Mouse (Mus musculus): ENCODE measurements around the gene Asb3. TPM values are rescaled to one million over a fixed set of nuclear protein-coding genes. Genes with fewer than 3 reads are reported as not detected.
A peak's percentile ranks its signal among the peaks of the same experiment; 100 is the strongest.
"Not testable (repeated sequence)": the region's sequence is repeated elsewhere in the genome, so short reads cannot be mapped to it uniquely, and the experiment has no call there.

Gene Asb3
- polyA plus RNA-seq, 1 experiment from 2014 or later, result 35.6 TPM

GRCm38 (mm10) chr11:30985877-30986624 lies 100.8 kb downstream of the Asb3 start, which contains the start of gene Chac2:
Chac2 (minus strand) TSS chr11:30986350.
- DNase-seq (peak; percentile 94), ATAC-seq (ENCODE audit: low FRiP score, low TSS enrichment) (peak; percentile 99)
- Histone ChIP-seq H3K27me3 (ENCODE audit: control insufficient read depth, insufficient read depth, low read length) (no peaks in the 10 kb centered on the region), H3K4me3 (replicated peaks; ENCODE audit: low read depth, low read length) (peak within 1 kb of the TSS; percentile 60), H3K9me3 (ENCODE audit: control insufficient read depth, low read length) (no peaks in the 10 kb centered on the region), H3K27ac (replicated peaks; ENCODE audit: low read depth, low read length) (peak within 1 kb of the TSS; percentile 78), H3K4me2 (ENCODE audit: low read length) (peak within 1 kb of the TSS; percentile 76), H3K36me3 (ENCODE audit: control insufficient read depth, insufficient read depth, low read length) (no peaks in the 10 kb centered on the region), H3K9ac (replicated peaks; ENCODE audit: low read length) (peak within 1 kb of the TSS; percentile 74), H3K4me1 (ENCODE audit: control insufficient read depth, insufficient read depth, low read length) (0 out of 2 replicates have a peak, but pooled peaks cover 4% of the 10 kb centered on the region)
- 1% methylated on average over 22 of the region's 22 CpGs for WGBS

GRCm38 (mm10) chr11:30986625-30987017 lies 101.4 kb downstream of the Asb3 start:
- peak overlapping the region; percentile 60 for H3K4me3 ChIP-seq (replicated peaks; ENCODE audit: low read depth, low read length)
- H3K4me1 ChIP-seq (ENCODE audit: control insufficient read depth, insufficient read depth, low read length), result 0 out of 2 replicates have a peak, but pooled peaks cover 4% of the 10 kb centered on the region
- H3K9ac ChIP-seq (replicated peaks; ENCODE audit: low read length), result peak overlapping the region; percentile 44
- DNase-seq (no peak), ATAC-seq (ENCODE audit: low FRiP score, low TSS enrichment) (peak; percentile 70)
- H3K27me3 ChIP-seq (ENCODE audit: control insufficient read depth, insufficient read depth, low read length), result no peaks in the 10 kb centered on the region
- no peaks in the 10 kb centered on the region for H3K36me3 ChIP-seq (ENCODE audit: control insufficient read depth, insufficient read depth, low read length)
- H3K27ac ChIP-seq (replicated peaks; ENCODE audit: low read depth, low read length), result peak overlapping the region; percentile 55; the same call in 1 of the 2 replicates
- 4% methylated on average over 2 of the region's 2 CpGs for WGBS
- peak overlapping the region; percentile 76 for H3K4me2 ChIP-seq (ENCODE audit: low read length)
- H3K9me3 ChIP-seq (ENCODE audit: control insufficient read depth, low read length), result no peaks in the 10 kb centered on the region

- no peaks in the 10 kb centered on the region for H3K36me3 ChIP-seq (ENCODE audit: control insufficient read depth, insufficient read depth, low read length)
- H3K4me3 ChIP-seq (replicated peaks; ENCODE audit: low read depth, low read length), result no peak overlapping the region
- no peaks in the 10 kb centered on the region for H3K9me3 ChIP-seq (ENCODE audit: control insufficient read depth, low read length)
- no peak overlapping the region for H3K27ac ChIP-seq (replicated peaks; ENCODE audit: low read depth, low read length)
- no peaks in the 10 kb centered on the region for H3K27me3 ChIP-seq (ENCODE audit: control insufficient read depth, insufficient read depth, low read length)
- no peaks in the 10 kb centered on the region for H3K4me1 ChIP-seq (ENCODE audit: control insufficient read depth, insufficient read depth, low read length)
- no peak for DNase-seq
- no peak overlapping the region for H3K4me2 ChIP-seq (ENCODE audit: low read length)
- WGBS, result 91% methylated on average over 3 of the region's 3 CpGs
- H3K9ac ChIP-seq (replicated peaks; ENCODE audit: low read length), result no peak overlapping the region
- no peak for ATAC-seq (ENCODE audit: low FRiP score, low TSS enrichment)
Observed at GRCm38 (mm10) chr11:30996670-30997069, 111.5 kb downstream of the Asb3 start.

GRCm38 (mm10) chr11:30998199-30998598 lies 113.0 kb downstream of the Asb3 start:
- H3K36me3 ChIP-seq (ENCODE audit: control insufficient read depth, insufficient read depth, low read length), result no peaks in the 10 kb centered on the region
- no peak overlapping the region for H3K4me3 ChIP-seq (replicated peaks; ENCODE audit: low read depth, low read length)
- H3K27ac ChIP-seq (replicated peaks; ENCODE audit: low read depth, low read length), result no peak overlapping the region
- H3K9ac ChIP-seq (replicated peaks; ENCODE audit: low read length), result no peak overlapping the region
- H3K4me1 ChIP-seq (ENCODE audit: control insufficient read depth, insufficient read depth, low read length), result no peaks in the 10 kb centered on the region
- ATAC-seq (ENCODE audit: low FRiP score, low TSS enrichment), result no peak
- no peaks in the 10 kb centered on the region for H3K27me3 ChIP-seq (ENCODE audit: control insufficient read depth, insufficient read depth, low read length)
- DNase-seq, result no peak
- no peaks in the 10 kb centered on the region for H3K9me3 ChIP-seq (ENCODE audit: control insufficient read depth, low read length)
- H3K4me2 ChIP-seq (ENCODE audit: low read length), result no peak overlapping the region
- 93% methylated on average over 5 of the region's 5 CpGs for WGBS

GRCm38 (mm10) chr11:30998704-30999103 lies 113.5 kb downstream of the Asb3 start:
- H3K27ac ChIP-seq (replicated peaks; ENCODE audit: low read depth, low read length), result no peak overlapping the region
- no peaks in the 10 kb centered on the region for H3K27me3 ChIP-seq (ENCODE audit: control insufficient read depth, insufficient read depth, low read length)
- no peak overlapping the region for H3K4me2 ChIP-seq (ENCODE audit: low read length)
- H3K4me3 ChIP-seq (replicated peaks; ENCODE audit: low read depth, low read length), result no peak overlapping the region
- DNase-seq (no peak), ATAC-seq (ENCODE audit: low FRiP score, low TSS enrichment) (no peak)
- 87% methylated on average over 2 of the region's 2 CpGs for WGBS
- no peaks in the 10 kb centered on the region for H3K9me3 ChIP-seq (ENCODE audit: control insufficient read depth, low read length)
- H3K4me1 ChIP-seq (ENCODE audit: control insufficient read depth, insufficient read depth, low read length), result no peaks in the 10 kb centered on the region
- no peak overlapping the region for H3K9ac ChIP-seq (replicated peaks; ENCODE audit: low read length)
- no peaks in the 10 kb centered on the region for H3K36me3 ChIP-seq (ENCODE audit: control insufficient read depth, insufficient read depth, low read length)

GRCm38 (mm10) chr11:31000028-31000427 lies 114.8 kb downstream of the Asb3 start:
- ATAC-seq (ENCODE audit: low FRiP score, low TSS enrichment) (no peak), DNase-seq (no peak)
- no peak overlapping the region for H3K9ac ChIP-seq (replicated peaks; ENCODE audit: low read length)
- H3K27ac ChIP-seq (replicated peaks; ENCODE audit: low read depth, low read length), result no peak overlapping the region
- no peak overlapping the region for H3K4me2 ChIP-seq (ENCODE audit: low read length)
- WGBS, result 93% methylated on average over 2 of the region's 2 CpGs
- H3K36me3 ChIP-seq (ENCODE audit: control insufficient read depth, insufficient read depth, low read length), result no peaks in the 10 kb centered on the region
- no peak overlapping the region for H3K4me3 ChIP-seq (replicated peaks; ENCODE audit: low read depth, low read length)
- no peaks in the 10 kb centered on the region for H3K27me3 ChIP-seq (ENCODE audit: control insufficient read depth, insufficient read depth, low read length)
- H3K9me3 ChIP-seq (ENCODE audit: control insufficient read depth, low read length), result no peaks in the 10 kb centered on the region
- no peaks in the 10 kb centered on the region for H3K4me1 ChIP-seq (ENCODE audit: control insufficient read depth, insufficient read depth, low read length)

- Histone ChIP-seq H3K9ac (replicated peaks; ENCODE audit: low read length) (no peak overlapping the region), H3K4me2 (ENCODE audit: low read length) (no peak overlapping the region), H3K36me3 (ENCODE audit: control insufficient read depth, insufficient read depth, low read length) (no peaks in the 10 kb centered on the region), H3K4me3 (replicated peaks; ENCODE audit: low read depth, low read length) (no peak overlapping the region), H3K27ac (replicated peaks; ENCODE audit: low read depth, low read length) (no peak overlapping the region), H3K4me1 (ENCODE audit: control insufficient read depth, insufficient read depth, low read length) (no peaks in the 10 kb centered on the region), H3K9me3 (ENCODE audit: control insufficient read depth, low read length) (no peaks in the 10 kb centered on the region), H3K27me3 (ENCODE audit: control insufficient read depth, insufficient read depth, low read length) (no peaks in the 10 kb centered on the region)
- 93% methylated on average over 4 of the region's 4 CpGs for WGBS
- DNase-seq (no peak), ATAC-seq (ENCODE audit: low FRiP score, low TSS enrichment) (no peak)
Observed at GRCm38 (mm10) chr11:31001169-31001908, 116.1 kb downstream of the Asb3 start.

- H3K4me1 ChIP-seq (ENCODE audit: control insufficient read depth, insufficient read depth, low read length); H3K36me3 ChIP-seq (ENCODE audit: control insufficient read depth, insufficient read depth, low read length); ATAC-seq (ENCODE audit: low FRiP score, low TSS enrichment); H3K9ac ChIP-seq (replicated peaks; ENCODE audit: low read length); H3K9me3 ChIP-seq (ENCODE audit: control insufficient read depth, low read length); H3K4me2 ChIP-seq (ENCODE audit: low read length); H3K27me3 ChIP-seq (ENCODE audit: control insufficient read depth, insufficient read depth, low read length); DNase-seq; H3K27ac ChIP-seq (replicated peaks; ENCODE audit: low read depth, low read length); H3K4me3 ChIP-seq (replicated peaks; ENCODE audit: low read depth, low read length): not testable (repeated sequence)
- 96% methylated on average over 1 of the region's 1 CpGs for WGBS
Observed at GRCm38 (mm10) chr11:31009668-31010067, 124.5 kb downstream of the Asb3 start.

All from midbrain, embryonic 14.5 days (tissue).